Mouse (Mus musculus): ENCODE measurements around the gene Nccrp1.

Nccrp1 gene

DNA sequence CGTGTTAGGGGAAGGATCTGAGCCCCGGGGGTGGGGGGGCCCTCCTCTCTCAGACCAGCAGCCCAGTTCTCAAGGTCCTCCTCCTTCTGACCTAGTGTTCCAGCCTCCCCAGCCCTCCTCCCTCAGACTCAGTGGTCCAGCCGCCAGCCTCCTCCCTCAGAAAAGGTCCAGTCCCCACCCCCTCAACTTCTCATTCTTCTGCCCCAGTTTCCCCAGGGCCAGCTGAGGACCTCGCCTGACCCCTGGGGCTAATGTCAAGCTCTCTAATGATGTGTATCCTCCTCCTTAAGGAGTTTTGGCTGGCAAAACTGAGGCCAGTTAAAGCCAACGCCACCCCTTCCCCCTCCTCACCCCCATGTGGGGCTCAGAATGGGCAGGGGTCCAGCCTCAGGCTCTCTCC, at the start of gene Nccrp1:
Nccrp1 (minus strand) TSS at position 101 of the 400 bp plus-strand sequence.
- no peak for DNase-seq (ENCODE audit: low spot score in 2 of 2)

DNA sequence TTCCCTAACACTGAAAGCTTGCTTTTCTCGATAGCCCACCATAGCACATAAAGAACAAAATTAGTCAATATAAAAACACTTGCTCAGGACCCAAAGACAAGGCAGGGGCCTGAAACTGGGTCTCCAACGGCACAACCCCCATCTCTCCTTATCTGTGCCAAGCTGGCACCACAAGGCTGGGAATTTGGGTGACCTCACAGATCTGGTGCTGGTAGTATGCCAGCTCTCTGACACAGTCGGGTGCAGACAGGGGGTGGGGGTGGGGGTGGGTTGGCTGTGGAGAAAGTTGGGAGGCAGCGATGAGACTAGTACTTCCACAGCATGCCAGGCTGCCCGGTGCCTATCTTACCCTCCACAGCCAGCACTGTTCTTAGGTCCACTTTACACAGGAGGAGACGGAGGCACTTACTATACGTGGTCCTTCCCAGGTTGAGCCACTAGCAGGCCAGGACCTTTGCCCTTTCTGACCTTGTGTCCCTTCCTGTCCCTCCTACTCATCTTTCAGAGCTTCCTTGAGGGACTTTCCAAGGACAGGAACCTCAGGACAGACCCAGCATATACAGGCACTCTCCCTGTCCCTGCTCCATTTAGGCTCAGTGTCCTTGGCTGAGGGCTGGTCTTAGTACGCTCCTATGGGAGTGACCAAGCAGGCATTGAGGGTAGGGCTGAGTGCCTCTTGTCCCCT, 48.8 kb upstream of the Nccrp1 start:
- DNase-seq (ENCODE audit: low spot score in 2 of 2) = no peak

DNA sequence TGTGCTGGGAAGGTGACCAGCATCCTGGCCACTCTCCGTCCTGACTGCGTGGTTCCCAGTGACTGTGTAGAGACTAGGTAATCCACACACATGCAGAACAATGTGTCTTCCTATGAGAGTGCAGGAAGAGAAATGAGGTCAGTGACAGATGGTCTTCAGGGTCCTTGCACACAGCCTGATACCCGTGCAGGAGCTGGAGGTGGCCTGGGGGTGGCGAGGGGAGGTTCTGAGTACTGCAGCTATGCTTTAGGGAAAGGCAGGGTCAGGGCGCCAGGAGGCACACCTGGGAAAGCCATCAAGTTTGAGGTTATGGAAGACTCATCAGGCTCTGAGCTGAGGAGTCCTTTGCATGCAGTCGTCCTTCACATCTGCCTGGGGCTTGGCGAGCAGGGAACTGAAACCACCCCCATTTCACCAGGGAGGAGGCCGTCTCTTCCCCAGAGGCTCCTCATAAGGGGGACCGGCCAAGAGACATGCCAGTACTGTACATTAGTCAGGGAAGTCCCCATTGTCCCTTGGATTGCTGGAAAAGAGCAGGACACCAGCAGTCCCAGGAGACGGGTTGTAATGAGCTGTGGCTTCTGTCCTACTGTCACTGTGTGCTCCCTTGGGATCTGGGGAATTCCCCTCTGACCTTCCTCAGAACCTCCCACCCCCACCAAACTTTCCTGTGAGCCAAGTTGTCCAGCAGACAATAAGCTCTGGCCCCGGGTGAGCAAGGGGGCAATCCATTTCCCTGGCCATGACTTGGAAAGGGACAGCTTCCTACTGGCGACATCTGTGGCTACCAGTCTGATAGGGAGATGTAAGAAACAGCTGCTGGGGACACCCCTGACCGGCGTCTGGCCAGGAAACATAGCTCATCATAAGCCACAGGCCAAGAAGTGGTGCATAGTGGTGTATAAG, 46.4 kb upstream of the Nccrp1 start:
- peak in 1 of 2 experiments; percentile 29 for DNase-seq (ENCODE audit: low spot score in 2 of 2)

DNA sequence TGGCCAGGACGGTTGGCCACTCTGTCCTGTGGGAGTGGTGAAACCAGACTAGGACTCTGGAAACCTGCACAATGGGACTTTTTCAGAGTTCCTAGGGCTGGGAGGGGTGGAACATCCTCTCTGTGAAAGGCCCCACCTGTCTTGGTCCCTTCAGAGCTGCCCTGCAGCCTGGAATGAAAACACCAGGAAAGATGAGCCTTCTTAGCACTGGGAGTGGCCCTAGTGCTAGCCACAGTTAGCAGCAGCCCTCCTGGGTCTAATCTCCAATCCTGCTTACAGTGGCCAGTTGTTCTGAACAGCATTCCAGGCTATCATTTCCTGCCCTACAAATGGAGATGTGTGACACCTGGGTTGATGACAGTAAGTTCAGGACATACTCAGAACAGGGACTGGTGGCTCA, 44.8 kb upstream of the Nccrp1 start:
- no peak for DNase-seq (ENCODE audit: low spot score in 2 of 2)

DNA sequence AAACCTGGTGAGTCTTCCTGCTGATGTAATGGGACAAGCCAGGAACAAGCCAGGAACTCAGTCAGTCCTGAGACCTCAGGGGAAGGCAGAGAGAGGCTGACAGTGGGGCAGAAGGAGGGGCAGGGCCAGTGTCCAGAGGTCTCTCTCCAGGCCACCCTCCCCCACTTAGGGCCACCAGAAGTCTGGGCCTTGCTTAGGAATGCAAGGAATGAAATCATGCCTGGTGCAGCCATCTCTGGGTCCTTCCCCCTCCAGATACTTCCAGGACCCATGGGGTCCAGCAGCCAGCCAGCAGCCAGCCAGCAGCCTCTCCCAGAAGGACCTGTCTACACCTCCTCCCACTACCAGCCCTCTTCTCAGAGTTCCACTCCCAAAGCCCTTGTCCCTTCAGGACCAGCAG, 40.6 kb upstream of the Nccrp1 start:
- DNase-seq (ENCODE audit: low spot score in 2 of 2) = no peak

DNA sequence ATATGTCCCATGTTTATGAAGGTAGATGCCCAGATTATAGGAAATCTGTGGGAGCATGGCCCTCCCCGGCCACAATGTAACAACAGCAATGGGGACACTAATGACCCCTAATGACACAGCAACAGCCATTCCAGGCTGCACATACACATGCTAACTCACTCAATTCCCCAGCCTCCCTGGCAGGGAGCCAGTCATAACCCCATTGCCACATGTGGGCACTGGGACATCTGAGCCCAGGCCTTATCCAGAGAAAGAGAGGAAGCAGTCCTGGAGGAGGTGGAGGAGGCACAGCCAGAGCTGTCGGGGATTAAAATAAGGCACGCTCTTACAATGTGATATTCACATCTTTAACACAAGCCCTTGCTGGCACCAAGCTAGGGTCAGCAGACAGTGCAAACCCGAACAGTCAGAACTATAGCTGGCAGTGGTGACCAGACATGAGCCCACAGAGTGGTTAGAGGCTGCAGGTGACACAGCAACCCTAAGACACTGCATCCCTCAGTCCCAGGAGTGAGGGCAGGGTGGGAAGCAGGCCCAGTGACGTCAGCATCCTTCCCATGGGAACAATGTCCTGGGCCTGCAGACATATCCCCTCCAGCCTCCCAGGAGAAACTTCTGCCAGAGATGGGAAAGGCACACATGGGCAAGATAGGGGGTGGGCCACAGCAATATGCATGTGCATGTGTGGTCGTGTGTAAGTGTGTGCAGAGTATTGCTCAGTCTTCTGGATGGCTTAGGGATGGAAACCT, 39.8 kb upstream of the Nccrp1 start:
- no peak for DNase-seq (ENCODE audit: low spot score in 2 of 2)

DNA sequence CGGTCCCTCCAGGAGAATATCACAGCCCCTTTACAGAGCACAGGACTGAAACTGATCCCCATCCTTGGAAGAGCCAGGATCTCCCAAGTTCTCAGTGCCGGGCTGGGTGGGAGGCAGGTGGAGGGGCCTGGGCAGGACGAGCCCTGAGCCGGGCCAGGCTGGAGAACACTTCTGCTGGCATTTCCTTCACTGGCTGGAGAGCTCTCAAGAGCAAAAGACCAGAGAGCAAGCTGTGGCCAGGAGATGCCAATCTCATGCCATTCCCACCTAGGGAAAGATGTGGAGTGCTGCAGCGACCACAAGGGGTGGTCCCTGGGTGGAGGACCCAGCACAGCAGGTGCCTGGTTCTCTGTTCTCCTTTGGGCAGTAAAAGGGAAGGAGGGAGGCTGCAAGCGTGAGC, 37.9 kb upstream of the Nccrp1 start:
- no peak for DNase-seq (ENCODE audit: low spot score in 2 of 2)

DNA sequence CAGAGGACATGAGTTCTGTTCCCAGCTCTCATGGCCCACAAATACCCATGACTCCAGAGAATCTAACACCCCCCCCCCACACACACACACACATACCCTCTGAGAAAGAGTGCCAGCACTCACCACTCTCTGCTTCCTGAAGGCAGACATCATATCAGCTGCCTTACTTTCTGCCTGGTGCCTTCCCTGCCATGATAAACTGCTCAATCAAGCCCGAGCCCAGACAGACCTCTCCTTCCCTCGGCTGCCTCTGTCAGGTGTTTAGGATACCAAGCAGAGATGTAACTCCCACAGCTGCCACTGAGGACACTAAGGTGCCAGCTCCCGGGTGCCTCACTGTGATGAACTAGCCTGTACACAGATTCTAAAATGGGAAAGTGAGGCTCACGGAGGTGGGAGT, 37.4 kb upstream of the Nccrp1 start:
- DNase-seq (ENCODE audit: low spot score in 2 of 2) = no peak

DNA sequence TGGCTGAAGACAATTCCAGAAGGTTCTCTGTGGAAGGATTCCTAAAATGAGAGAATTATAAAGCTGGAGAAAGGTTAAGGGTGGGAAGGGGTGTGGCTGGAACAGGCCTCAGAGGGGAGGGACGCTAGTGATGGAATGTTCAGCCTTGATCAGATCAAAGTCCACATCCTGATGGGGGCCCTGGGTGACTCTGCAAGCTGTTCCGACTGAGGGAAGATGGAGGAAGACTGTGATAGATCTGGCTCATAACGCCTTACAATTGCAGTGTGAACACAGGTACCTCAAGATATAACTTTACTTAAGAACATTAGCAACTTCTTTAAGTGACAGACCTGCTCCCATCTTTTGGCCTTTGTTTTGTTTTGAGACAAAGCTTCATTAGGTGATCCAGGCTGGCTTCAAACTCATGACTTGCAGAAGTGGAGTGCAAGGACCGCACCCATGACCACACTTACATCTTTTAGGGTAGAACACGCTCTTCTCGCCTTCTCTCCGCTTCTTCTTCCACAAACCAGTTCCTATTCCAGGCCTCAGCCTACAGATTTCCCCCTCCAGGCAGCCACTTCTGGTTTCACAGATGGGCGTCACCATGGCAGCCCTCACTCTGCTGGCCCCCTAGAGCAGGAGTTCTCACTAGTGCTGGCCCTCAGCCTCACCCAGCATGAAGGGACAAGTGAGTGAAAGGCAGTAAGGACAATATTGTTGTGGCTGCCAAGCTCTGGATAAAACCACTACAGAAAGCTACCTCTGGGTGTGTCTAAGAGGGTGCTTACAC, 36.7 kb upstream of the Nccrp1 start:
- DNase-seq (ENCODE audit: low spot score in 2 of 2) = no peak

DNA sequence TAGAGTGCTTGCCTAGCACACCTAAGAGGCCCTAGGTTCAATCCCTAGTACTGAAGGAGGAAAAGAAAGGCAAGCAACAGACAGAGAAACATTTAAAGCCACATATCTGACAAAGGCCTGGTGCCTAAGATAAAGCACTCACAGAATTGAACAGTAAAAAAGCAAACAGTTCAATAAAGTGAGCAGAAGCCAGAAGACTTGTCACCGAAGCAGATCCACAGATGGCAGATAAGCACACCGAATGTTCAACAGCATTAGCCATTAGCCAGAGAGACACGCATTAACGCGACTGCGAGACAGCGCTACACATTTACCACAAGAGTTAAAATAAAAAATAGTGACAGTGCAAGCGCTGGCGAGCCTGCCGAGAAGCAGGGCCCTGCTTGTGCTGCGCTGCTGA, 35.8 kb upstream of the Nccrp1 start:
- DNase-seq (ENCODE audit: low spot score in 2 of 2) = no peak

DNA sequence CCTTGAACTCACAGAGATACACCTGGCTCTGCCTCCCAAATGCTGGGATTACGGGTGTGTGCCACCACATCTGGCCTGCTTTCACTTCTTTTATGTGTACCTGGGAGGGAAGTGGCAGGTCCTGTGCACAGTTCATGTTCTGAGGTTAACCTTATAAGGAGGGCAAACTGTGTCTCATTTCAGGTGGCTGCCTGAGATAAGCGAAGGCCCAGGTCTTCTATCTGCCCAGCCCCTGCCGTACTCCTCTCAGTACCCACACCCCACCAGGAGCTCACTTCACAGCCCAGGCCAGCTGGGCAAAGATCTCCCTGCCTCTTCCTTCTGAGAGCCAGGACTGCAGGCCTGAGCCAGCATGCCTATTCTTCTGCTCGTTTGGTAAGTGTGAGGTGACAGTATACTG, 34.7 kb upstream of the Nccrp1 start:
- DNase-seq (ENCODE audit: low spot score in 2 of 2) = no peak

DNA sequence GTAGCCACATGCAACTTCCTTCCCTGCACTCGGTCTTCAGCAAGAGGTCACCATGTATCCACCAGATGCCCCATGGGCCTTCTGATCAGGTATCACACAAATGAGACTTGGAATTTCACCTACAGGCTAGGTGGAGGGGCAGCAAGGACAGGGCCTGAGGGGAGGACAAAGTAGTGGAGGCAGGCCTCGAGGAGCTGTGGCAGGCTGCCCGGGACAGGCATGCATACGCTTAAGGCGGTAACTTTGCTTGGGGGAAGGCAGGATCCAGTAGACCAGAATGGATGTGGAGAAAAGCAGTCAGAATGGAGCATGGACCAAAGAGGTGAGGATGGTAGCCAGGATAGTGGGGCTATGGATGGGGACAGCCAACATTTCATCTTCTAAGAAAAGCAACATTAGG, 32.8 kb upstream of the Nccrp1 start:
- no peak for DNase-seq (ENCODE audit: low spot score in 2 of 2)

DNA sequence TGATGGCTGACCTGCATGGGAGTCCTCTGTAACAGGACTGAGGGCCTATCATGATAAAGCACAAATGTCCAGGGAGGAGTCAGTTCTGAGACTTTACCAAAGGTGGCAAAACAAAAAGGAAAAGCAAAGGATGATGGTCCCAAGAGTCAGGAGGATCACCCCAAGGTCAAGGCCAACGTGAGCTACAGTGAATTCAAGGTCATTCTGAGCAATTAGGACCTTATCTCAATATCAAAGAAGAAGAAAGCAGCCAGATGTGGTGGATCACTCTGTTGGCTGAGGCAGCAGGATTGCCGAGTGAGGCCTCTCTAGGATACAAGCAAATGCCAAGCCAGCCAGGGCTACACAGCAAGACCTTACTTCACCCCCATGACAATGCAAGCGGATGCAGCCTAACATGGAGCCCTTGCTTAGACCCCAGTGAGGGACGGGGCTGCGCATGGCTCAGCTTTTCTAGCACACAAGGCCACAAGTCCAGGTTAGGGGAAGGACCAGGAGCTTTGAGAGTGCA, 31.5 kb upstream of the Nccrp1 start:
- no peak for DNase-seq (ENCODE audit: low spot score in 2 of 2)

DNA sequence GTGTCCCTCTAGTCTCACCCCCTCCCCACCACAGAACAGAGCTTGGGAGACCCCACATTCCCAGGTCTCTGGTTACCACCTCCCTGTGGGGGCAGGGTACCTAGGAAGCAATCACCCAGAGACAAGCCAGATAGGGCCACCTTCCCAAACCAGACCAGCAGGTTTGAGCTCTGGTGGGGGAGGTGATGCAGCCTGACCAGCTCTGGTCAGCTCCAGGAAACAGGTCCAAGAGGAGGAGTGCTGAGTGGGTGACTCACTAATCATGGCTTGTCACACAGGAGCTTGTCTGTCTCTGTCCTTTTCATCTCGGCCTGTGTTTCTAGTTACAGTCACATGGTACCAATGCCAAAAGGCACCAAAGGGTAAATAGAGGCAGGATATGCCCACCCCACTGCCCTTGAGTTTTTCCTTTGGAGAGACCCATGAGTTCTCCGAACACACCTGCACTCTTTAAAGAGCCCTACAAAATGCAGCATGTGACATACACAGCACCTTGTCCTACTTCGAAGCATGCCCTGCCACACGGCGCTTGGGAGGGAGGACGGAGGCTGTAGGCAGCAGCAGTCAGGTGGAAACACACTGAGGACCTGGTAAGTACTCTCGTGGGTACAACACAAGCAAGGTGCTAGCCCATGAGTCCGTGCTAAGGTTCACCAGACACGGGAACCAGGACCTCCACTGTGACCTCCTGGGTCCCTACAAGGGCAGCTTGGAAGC, 30.9 kb upstream of the Nccrp1 start:
- no peak for DNase-seq (ENCODE audit: low spot score in 2 of 2)

DNA sequence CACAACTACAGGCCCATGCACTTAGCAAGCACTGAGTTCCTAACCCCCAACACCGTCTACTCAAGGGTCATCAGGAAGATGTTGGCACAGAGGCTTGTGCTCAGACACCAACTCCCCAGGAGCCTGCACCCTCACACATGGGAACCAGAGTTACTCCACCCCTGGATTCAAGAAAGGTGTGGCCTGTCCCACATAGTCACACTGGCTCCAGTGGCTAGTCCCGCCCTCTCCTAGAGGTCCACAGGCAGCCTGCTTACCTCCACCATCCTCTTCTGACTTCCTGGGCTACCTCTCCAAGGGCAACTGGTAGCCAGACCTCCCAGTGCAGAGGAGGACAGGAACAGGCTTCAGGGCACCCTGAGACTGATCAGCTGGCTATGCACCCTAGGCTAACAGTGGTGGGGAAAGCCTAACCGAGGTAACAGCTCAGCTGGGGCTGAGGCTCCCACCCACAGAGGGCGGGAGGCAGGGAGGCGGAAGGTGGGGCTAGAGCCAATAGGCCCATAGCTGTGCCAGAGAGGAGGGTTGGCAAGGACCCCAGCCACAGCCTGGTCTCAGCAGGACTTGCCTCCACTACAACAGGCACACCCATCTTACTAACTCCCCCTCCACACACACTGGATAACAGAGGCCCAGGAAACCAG, 29.3 kb upstream of the Nccrp1 start:
- no peak for DNase-seq (ENCODE audit: low spot score in 2 of 2)

DNA sequence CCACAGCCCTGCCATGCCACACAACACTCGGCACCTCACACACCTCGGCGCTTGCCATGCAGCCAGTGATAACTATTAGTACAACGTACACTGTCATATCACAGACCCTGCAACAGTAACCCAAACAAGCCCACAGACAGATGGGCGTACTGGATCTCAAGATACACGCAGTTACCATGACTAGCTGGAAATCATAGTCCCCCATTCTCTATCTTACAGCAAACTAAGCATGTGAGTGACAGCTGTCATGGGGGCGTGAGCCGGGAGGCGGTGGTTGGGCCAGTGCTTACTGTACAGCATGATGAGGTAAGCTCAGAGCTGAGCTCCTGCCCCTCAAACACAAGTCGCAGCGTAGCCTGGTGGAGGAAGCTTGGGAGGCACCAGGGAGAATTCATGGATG, 28.5 kb upstream of the Nccrp1 start:
- no peak for DNase-seq (ENCODE audit: low spot score in 2 of 2)

DNA sequence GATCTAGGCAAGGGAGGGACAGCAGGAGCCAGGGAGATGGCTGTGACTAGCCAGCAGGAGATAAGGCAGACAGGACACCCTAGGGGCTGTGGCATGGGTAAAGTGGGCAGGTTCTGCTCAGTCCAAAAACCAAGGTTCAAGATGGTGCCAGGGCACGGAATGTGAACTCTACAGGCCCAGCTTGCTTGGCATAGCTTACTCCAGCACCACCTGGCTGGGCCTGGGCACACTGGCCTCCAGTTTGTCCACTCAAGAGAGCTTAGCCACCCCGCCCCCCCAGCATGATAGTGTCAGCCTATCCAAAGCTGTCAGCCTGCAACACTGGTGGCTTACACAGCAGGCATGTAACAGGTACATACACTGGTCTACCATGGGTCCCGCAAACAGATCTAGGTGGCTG, 26.2 kb upstream of the Nccrp1 start:
- no peak for DNase-seq (ENCODE audit: low spot score in 2 of 2)

DNA sequence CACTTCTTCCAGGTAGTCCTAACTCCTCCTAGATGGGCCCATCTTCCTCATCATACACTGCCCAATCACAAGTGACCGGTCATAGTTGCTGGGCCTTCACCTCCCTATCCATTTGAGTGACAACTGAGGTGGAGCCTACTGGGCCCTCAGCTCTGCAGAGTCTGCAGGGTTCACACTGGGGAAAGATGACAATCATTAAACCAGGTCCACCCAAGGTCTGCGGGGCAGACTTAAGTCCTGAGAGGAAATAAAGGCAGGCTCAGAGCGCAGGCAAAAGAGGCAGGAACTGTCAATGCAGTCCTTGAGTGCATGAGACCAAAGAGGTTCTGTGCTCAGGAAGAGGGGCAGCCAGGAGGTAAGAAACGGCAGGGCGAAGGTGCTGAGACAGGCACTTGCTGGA, 25.6 kb upstream of the Nccrp1 start:
- no peak for DNase-seq (ENCODE audit: low spot score in 2 of 2)

DNA sequence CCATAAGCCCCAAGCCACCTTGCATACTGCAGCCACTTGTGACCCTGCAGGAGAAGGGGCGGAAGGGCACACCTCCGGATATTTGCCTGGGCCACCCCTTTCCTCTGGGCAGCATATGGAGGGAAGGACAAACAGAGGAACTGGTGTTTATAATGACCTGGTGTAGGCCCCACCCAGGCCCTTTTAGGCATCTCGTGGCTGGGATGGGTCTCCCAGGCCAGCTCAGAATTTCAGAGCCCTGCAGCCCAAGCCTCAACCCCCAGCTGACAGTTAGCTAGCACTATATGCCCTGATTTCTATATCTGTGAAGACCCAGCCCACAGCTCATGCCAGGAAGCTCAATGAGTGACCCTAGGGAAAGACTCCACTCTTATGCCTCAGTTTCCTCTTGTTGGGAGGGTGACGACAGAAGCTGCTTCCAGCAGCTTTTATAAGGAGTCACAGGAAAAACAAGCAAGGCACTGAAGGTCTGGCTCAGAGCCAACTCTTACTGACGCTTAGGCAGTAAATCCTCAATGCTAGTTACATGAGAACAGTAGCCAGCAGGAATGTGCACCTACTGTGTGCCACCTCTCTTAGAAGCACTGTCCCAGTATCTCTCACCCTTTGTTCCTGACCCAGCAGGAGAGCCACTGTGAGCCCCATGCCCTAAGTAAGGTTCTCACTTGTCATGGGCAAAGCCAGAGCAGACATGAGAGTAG, 24.1 kb upstream of the Nccrp1 start:
- DNase-seq (ENCODE audit: low spot score in 2 of 2) = no peak

Measured in natural killer cell, adult 2 months (primary cell).